Mouse (Mus musculus): ENCODE measurements around the gene Cfap100.

Cfap100 gene

DNA sequence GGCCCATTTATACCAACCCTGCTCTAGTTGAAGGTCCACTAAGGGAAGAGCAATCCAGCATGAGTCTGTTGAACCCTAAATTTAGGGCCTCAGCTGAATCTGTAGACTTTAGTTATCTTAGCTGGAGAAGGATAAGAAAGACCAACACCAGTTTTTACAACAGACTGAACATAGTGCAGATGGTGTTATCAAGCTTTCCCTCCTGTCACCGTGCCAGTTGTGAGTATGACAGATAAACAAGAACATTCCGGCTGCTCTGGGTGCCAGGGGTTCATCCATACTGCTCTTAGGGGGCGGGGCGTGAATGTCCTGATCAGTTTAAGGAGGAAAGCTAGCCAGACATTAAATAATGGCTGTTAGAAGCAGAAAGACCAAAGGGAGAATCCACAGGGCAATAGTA, 54.0 kb downstream of the Cfap100 start:
- peak; percentile 72 for DNase-seq

- DNase-seq, result peak; percentile 42
These were observed 58.7 kb downstream of the Cfap100 start for GRCm38 (mm10) chr6:90369725-90370553.

DNA sequence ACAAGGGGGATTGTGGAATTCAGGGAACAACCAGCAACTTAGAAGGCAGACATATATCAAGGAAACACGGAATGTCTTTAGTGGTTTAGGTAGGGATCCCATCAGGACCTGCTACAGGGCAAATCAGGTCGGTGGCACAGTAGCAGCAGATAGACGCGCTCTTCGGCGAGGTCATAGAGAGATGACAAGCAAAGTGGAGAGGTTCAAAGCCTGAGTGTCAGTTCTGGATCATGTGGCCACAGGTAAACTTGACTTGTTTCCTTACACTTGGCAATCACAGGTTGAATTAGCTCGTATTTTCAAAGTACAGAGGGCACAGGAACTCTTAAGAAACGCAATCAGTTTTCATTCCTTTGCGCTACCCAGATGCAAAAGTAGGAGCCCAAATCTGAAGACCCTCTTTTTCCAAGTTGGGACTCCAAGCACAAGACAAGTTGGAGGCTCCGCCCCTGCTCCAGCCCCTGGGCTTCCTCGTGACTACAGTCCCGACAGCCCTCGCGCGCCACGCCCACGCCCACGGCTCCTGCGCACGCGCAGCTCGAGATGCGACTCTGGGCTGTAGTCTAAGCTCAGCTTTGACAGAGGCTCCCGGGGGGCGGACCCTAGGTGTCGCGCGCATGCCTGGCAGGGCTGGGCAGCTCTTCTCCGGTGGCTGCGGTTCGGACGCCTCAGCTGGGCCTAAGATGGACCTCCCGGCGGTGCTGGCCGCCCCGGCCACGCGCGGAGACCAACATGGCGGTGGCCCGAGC, 59.4 kb downstream of the Cfap100 start, which contains the start of gene Zxdc:
TSS of gene Zxdc (plus strand) at position 517 of the 749 bp plus-strand sequence.
- DNase-seq, result peak; percentile 100

GRCm38 (mm10) chr6:90363301-90363700, 65.3 kb downstream of the Cfap100 start:
- DNase-seq, result no peak

GRCm38 (mm10) chr6:90360922-90361614, 67.5 kb downstream of the Cfap100 start:
- DNase-seq, result no peak

DNA sequence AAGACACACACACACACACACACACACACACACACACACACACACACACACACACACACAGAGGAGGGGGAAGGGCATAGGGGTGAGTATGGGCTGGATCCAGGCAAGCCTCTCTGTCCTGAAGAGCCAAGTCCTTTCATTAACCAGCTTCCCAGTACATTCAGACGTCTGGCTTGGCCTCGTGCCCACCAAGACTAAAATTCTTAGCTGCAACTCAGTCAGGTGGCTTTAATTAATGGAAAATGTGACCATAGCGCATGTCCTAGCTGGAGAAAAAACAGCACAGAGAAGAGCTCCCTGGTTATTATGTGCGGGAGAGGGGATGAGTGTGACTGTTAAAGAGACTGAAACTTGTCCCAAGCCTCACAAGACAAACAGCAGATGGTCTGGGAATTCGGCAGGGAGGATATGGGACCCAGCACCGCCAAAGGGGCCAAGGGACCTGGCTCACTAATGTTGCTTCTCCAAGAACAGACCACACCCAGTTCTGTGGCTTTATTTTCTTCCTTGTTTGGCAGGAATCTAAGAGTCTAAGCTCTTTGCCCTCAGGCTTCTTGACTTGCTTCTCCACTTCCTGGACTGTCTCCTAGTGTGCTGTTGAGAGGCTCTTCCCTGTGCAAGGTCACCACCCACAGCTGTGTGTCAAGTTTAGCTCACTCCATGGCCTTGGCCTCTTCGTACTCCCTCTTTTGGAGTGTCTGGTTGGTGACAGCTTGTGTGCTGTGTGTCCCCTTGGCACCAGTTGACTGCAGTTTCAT, 68.4 kb downstream of the Cfap100 start:
- DNase-seq, result peak; percentile 66

DNA sequence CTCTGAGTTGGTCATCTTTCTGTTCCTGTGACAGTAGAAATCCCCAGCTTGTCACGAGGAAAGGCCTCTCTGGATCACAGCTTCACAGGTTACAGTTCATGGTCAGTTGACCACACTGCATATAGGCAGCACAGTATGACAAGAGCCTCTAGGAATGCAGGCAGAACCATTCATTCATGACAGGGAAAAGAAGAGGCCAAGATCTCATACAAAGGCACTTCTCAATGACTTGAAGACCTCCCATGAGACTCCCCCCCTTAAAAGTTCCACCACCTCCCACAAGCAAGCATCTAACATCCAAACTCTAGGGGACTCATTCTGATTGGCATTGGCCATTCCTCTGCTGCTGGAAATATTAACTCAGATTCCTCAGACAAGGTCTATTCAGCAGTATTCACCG, 69.2 kb downstream of the Cfap100 start:
- DNase-seq, result no peak

DNA sequence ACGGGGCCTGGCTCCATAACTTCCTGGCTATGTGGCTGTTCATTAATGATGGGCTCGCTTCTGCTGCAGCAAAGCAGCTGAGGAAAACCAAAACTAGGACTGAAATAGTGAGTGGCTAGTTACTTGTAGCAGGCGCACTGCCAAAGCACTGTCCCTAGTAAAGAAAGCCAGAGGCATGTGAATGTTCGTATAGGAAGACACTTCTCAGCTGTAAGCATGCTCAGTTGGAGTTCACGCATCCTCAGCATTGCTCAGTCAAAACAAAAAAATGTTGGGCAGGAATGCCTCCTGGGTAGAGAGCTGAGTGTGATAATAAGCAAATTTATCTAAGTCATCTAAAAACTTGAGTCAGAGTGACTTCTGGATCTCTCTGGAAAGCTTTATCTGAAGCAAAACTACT, 70.5 kb downstream of the Cfap100 start:
- no peak for DNase-seq

Measured in lung, postnatal 10 days (tissue).